Mouse (Mus musculus) adrenal gland, postnatal 4 days (tissue): ENCODE results near the gene Slc11a2. TPM values are rescaled to one million over a fixed set of nuclear protein-coding genes. Genes with fewer than 3 reads are reported as not detected.
"Not testable (repeated sequence)": the region's sequence is repeated elsewhere in the genome, so short reads cannot be mapped to it uniquely, and the experiment has no call there.

Experiments used
- DNase-seq, 2 experiments: peaks; one replicate each; pipeline ENCODE4 v3.0.0; 2021 to 2022; ENCODE audit warnings: low spot score in 2 of 2, mixed read lengths in 2 of 2
- total RNA-seq, 2 experiments: library from RNA; stranded (reverse); gene quantifications; 2 replicates each; pipeline ENCODE4 v1.2.3; 2021

Slc11a2 gene
- total RNA-seq, 2 experiments from 2014 or later: 73.1 to 89.5 TPM

GRCm38 (mm10) chr15:100436518-100436917 is 11.6 kb upstream of the Slc11a2 start:
- DNase-seq: no peak

DNA sequence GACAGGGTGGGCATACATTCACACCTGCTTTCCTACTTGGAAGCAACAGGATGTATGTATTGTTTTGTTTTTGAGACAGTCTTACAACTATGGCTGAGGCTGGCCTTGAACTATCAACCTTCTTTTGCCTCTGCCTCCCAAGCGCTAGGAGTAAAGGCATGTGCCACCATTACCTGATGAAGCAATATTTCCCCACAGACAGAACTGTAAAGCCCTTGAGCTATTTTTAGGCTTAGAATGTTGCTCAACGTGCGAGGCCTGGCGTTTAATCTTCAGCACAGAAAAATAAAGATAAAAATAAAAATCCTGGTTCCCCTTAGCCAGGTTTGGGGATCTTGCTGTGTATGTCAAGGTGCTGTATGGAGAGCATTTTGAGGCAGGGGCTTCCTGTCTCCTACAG is 11.2 kb upstream of the Slc11a2 start:
- no peak for DNase-seq

GRCm38 (mm10) chr15:100433234-100433633 is 8.4 kb upstream of the Slc11a2 start:
- DNase-seq: no peak

- DNase-seq: no peak
Measured at GRCm38 (mm10) chr15:100429959-100430565, 5.2 kb upstream of the Slc11a2 start.

DNA sequence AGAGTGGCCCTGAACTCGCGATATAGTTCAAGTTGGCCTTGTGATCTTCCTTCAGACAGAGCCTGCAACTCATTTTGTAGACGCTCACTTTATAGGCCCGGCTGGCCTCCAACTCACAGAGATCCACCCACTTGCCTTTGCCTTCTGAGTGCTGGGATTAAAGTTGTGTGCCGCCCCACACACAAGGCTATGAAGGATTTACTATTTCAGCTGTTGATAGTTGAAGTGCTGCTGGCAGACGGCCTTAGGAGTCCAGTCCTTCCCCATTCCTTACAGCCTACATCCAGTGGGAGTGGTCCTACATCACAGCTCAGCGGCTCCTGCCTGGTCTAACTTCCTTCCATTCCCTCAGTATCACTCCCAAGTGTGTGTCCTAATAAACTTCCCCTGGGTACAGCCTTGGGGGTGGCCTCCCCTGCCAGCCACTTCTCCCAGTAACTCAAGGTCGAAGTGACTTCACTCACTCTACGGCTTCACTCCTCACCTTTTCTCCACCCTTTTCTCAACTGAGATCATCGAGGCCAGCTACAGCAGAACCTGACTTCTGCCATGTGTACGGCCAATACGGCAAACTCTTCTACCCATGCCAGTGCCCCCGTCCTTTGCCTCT is 3.5 kb upstream of the Slc11a2 start:
- DNase-seq: no peak

DNA sequence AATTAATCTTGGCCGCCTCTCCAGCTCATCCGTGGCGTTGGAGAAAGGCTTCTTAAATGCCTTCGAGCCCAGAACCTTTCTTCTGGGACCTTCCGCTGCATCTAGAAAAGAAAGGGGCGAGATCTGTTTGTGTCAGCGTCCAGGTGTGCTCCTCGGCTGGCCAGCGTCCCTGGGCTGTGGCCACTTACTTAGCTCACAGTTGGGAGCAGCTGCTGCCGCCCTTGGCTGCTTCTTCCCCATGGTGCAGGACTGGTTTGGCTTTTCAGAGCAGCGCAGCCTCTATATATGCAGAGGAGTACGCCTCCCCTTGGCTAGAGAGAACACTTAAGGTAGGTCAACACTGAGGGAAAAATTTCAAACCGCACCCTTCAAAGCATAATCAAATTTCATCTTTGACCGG is 956 bp downstream of the Slc11a2 start:
- DNase-seq: no peak

- DNase-seq: peak; percentile 95 to 96
Measured at GRCm38 (mm10) chr15:100422899-100423860, 1.7 kb downstream of the Slc11a2 start.

GRCm38 (mm10) chr15:100422476-100422875 is 2.4 kb downstream of the Slc11a2 start:
- no peak for DNase-seq

- DNase-seq: not testable (repeated sequence)
Measured at GRCm38 (mm10) chr15:100421758-100422197, 3.1 kb downstream of the Slc11a2 start, which contains the start of gene Gm5475. Gm5475 (plus strand) TSS chr15:100422147.

GRCm38 (mm10) chr15:100421059-100421757 is 3.7 kb downstream of the Slc11a2 start:
- no peak for DNase-seq

GRCm38 (mm10) chr15:100419901-100420745 is 4.7 kb downstream of the Slc11a2 start:
- no peak for DNase-seq

- no peak for DNase-seq
Measured at GRCm38 (mm10) chr15:100419311-100419710, 5.6 kb downstream of the Slc11a2 start.

DNA sequence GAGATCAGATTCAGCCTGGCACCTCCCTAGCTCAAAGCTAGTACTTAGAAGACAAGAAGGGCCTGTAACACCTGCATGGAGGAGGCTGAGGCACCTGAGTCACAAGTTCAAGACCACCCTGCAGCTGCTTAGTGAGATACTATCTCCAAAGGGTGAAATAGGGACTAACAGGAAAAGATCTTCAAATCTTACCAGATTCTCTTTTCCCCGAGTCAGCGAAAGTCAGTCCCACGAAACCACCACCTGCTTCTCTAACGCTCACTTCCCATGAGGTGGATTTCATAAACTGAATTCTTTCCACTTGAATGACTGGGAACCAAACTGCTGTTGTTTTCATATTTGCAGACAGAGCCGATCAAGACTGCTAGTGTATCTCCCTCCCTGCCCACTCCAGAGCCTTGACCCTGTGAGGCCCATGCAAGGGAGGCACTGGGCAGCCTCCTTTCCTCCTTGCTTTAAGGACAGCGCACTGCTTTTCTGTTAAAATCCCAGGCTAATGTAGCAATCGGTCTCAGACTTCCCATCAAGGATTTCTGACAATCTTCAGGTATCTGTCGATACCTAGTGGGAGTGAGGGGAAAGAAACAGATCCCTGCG is 6.9 kb downstream of the Slc11a2 start:
- no peak for DNase-seq

DNA sequence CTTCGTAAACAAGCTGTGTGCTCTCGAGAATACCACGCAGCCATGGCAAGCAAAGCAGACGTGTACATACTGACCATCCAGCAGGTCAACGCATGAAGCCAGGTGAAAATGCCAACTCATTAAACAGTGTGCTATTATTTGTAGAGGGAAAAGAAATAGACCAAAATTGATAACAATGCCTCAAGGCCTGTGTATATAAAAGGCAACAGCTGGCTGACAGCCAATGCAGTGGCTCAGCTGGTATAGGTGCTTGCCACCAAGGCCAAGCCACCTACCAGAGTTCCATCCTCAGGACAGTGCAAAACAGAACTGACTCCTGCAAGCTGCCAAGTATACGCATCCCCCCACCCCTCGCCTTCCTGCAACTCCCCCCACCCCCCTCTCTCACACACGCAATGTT is 9.2 kb downstream of the Slc11a2 start:
- no peak for DNase-seq

DNA sequence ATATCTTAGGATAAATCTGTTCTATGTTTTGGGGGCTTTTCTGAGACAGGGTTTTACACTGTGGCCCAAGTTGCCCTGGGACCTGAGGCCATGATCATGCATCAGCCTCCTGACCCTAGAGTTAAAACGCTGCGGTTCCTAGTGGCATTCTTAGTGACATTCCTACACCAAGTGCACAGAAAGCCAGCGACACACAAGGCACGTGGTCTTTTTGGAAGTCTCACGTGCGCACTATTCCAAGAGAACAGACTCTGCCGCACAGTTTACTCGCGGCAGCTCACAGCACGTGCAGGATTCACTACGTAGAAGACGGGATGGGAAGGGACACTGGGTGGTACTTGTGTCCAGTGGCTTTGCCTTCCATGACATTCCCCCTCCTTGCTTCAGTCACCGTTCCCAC is 9.9 kb downstream of the Slc11a2 start:
- no peak for DNase-seq

DNA sequence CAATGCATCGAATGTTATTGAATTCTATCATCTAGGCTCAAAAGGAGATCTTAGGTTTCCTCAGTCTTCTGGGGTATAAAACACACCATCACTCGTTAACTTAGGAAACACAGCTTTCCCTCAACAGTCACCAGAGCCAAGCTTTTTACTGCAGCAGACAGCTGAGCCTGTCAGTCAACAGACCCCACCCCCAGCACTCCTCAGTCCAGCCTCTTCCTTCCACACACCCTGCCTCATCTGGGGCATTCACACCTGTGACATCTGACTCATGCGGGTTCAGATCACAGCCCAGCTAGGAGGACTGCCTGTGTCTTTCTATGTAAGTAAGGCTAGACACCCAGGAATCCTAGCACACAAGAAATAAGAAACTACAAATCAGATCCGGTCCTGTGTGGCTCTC is 10.9 kb downstream of the Slc11a2 start:
- no peak for DNase-seq

DNA sequence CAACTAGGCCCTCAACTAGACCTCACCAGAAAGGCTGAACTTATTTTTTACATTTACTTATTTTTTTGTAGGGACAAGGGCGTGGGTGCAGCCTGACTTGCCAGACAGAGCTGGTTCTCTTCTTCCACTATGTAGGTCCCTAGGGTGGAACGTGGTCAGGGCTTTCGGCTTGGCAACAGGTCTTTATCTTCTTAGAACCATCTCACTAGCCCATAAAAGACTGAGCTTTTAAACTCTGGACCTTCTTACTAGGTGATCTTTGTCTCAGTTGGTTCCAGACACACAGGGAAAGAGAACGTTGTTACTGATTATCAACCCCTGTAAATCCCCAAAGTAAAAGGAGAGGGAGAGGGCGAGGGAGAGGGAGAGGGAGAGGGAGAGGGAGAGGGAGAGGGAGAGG is 11.6 kb downstream of the Slc11a2 start:
- DNase-seq: no peak

- DNase-seq: no peak
Measured at GRCm38 (mm10) chr15:100411731-100412130, 13.1 kb downstream of the Slc11a2 start.

DNA sequence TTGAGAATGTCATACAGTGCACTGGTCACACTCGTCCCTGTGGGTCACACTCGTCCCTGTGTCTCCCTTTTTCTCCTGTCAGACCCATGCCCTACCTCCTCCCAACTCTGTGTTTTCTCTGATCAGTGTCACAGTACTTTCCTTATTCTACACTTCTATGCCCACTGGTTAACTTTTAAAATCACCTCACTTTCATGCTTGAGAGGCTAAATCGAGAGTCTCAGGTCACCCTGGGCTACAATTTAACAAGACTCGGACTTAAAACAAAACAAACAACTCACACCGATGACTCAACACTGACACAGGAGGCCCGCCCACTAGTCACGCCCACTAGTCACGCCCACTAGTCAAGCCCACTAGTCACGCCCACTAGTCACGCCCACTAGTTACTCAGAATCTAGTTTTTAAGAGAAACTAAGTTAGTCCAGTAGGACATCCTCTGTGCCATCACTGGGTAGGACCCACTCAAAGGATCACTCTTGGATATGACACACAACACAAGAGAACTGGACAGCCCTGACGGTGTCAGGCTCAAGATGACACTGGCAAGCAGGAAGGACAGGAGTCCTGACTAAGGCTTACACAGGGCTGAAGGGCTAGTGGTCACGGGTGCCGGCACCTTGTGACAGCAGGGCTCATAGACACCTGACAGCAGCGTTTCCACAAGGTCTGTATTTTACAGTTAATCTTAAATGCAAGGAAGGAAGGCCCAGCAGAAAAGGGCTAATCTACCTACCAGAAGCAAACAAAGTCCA is 13.8 kb downstream of the Slc11a2 start:
- DNase-seq: peak in 1 of 2 experiments; percentile 34
